Mouse (Mus musculus): ENCODE data around the gene Eif2s3y. TPM values are rescaled to one million over a fixed set of nuclear protein-coding genes. Genes with fewer than 3 reads are reported as not detected.

Eif2s3y gene
- total RNA-seq (2021): 10 to 100 TPM in 1 of 2 experiments, not detected in 1; 94.1 TPM

- intact Hi-C loops (cut with DNase I): no loop called here
- DNase-seq: peak; percentile 72
Observed at GRCm38 (mm10) chrY:1009882-1010751, at the start of gene Eif2s3y. TSS of gene Eif2s3y (plus strand) at chrY:1010543.

Small RNA genes within 50 kb of the gene (microRNA-seq; reads per million reads assigned to microRNA genes)
- gene Gm47281: not detected

Other genes starting within 250 kb of the Eif2s3y start
- not detected for gene Zfy1, start 213.1 kb upstream of the Eif2s3y start, total RNA-seq (2021)
- gene Uba1y, start 191.9 kb upstream of the Eif2s3y start, total RNA-seq (2021): not detected
- gene Kdm5d, start 112.8 kb upstream of the Eif2s3y start, total RNA-seq (2021): 10 to 100 TPM in 1 of 2 experiments, under 1 TPM in 1; 0.06 to 19.1 TPM
- 10 to 100 TPM in 1 of 2 experiments, not detected in 1; 20.5 TPM for gene Uty, start 235.2 kb downstream of the Eif2s3y start, total RNA-seq (2021)

Measured in left cerebral cortex, postnatal 4 days (tissue).